Mouse (Mus musculus): ENCODE measurements around the gene Ccnl2. TPM values are rescaled to one million over a fixed set of nuclear protein-coding genes. Genes with fewer than 3 reads are reported as not detected.
"Not testable (repeated sequence)": the region's sequence is repeated elsewhere in the genome, so short reads cannot be mapped to it uniquely, and the experiment has no call there.

The Ccnl2 gene
- total RNA-seq, 2 experiments from 2014 or later, result 63.6 to 80.8 TPM

- ATAC-seq (replicated peaks; ENCODE audit: poor library complexity), result not testable (repeated sequence)
Observed at GRCm38 (mm10) chr4:155788833-155789232, 23.5 kb upstream of the Ccnl2 start.

- no peak for ATAC-seq (replicated peaks; ENCODE audit: poor library complexity)
Observed at GRCm38 (mm10) chr4:155790021-155790489, 22.2 kb upstream of the Ccnl2 start, which contains the start of gene Ankrd65. Gene Ankrd65, plus strand, starts transcription at chr4:155790439.

- no peak for ATAC-seq (replicated peaks; ENCODE audit: poor library complexity)
Observed at GRCm38 (mm10) chr4:155790650-155791161, 21.6 kb upstream of the Ccnl2 start.

GRCm38 (mm10) chr4:155791240-155791933, 20.9 kb upstream of the Ccnl2 start:
- ATAC-seq (replicated peaks; ENCODE audit: poor library complexity), result no peak

- no peak for ATAC-seq (replicated peaks; ENCODE audit: poor library complexity)
Observed at GRCm38 (mm10) chr4:155793730-155794129, 18.6 kb upstream of the Ccnl2 start.

GRCm38 (mm10) chr4:155802075-155802474, 10.2 kb upstream of the Ccnl2 start:
- ATAC-seq (replicated peaks; ENCODE audit: poor library complexity), result no peak

- peak; percentile 65 for ATAC-seq (replicated peaks; ENCODE audit: poor library complexity)
Observed at GRCm38 (mm10) chr4:155802741-155803339, 9.4 kb upstream of the Ccnl2 start, which contains the start of gene Mrpl20. Gene Mrpl20, plus strand, starts transcription at chr4:155802878.

GRCm38 (mm10) chr4:155803340-155804041, 8.8 kb upstream of the Ccnl2 start:
- ATAC-seq (replicated peaks; ENCODE audit: poor library complexity), result peak; percentile 97

GRCm38 (mm10) chr4:155807841-155808240, 4.4 kb upstream of the Ccnl2 start:
- ATAC-seq (replicated peaks; ENCODE audit: poor library complexity), result no peak

GRCm38 (mm10) chr4:155812665-155813181, 434 bp downstream of the Ccnl2 start:
- ATAC-seq (replicated peaks; ENCODE audit: poor library complexity), result peak; percentile 25

GRCm38 (mm10) chr4:155817533-155817932, 5.2 kb downstream of the Ccnl2 start:
- no peak for ATAC-seq (replicated peaks; ENCODE audit: poor library complexity)

- no peak for ATAC-seq (replicated peaks; ENCODE audit: poor library complexity)
Observed at GRCm38 (mm10) chr4:155821025-155821424, 8.7 kb downstream of the Ccnl2 start.

GRCm38 (mm10) chr4:155823443-155823842, 11.2 kb downstream of the Ccnl2 start:
- no peak for ATAC-seq (replicated peaks; ENCODE audit: poor library complexity)

- no peak for ATAC-seq (replicated peaks; ENCODE audit: poor library complexity)
Observed at GRCm38 (mm10) chr4:155829866-155830265, 17.6 kb downstream of the Ccnl2 start.

- no peak for ATAC-seq (replicated peaks; ENCODE audit: poor library complexity)
Observed at GRCm38 (mm10) chr4:155830596-155830995, 18.3 kb downstream of the Ccnl2 start.

- peak; percentile 85 for ATAC-seq (replicated peaks; ENCODE audit: poor library complexity)
Observed at GRCm38 (mm10) chr4:155831205-155831766, 19.0 kb downstream of the Ccnl2 start, which contains the start of gene Aurkaip1. Gene Aurkaip1, plus strand, starts transcription at chr4:155831272.

- no peak; the same call in 1 of the 2 replicates for ATAC-seq (replicated peaks; ENCODE audit: poor library complexity)
Observed at GRCm38 (mm10) chr4:155831831-155832230, 19.5 kb downstream of the Ccnl2 start.

- no peak for ATAC-seq (replicated peaks; ENCODE audit: poor library complexity)
Observed at GRCm38 (mm10) chr4:155832321-155832720, 20.0 kb downstream of the Ccnl2 start.

GRCm38 (mm10) chr4:155833234-155833633, 20.9 kb downstream of the Ccnl2 start:
- no peak for ATAC-seq (replicated peaks; ENCODE audit: poor library complexity)

- peak; percentile 53 for ATAC-seq (replicated peaks; ENCODE audit: poor library complexity)
Observed at GRCm38 (mm10) chr4:155833836-155834235, 21.5 kb downstream of the Ccnl2 start.

Measured in megakaryocyte progenitor cell, adult 5-6 weeks (primary cell).